Mouse (Mus musculus) ES-CJ7 (cell line): Measurements from ENCODE around the gene Nkx6-2.

ENCODE experiments used
- DNase-seq: peaks from one replicate; pipeline ENCODE4 v3.0.0; 2011; ENCODE audit warnings: low read depth, low spot score

Gene Nkx6-2

GRCm38 (mm10) chr7:139570788-139571187 lies 11.8 kb downstream of the Nkx6-2 start:
- DNase-seq: no peak

GRCm38 (mm10) chr7:139566533-139566932 lies 16.1 kb downstream of the Nkx6-2 start:
- DNase-seq: no peak

- no peak for DNase-seq
Observed at GRCm38 (mm10) chr7:139565998-139566397, 16.6 kb downstream of the Nkx6-2 start.

DNA sequence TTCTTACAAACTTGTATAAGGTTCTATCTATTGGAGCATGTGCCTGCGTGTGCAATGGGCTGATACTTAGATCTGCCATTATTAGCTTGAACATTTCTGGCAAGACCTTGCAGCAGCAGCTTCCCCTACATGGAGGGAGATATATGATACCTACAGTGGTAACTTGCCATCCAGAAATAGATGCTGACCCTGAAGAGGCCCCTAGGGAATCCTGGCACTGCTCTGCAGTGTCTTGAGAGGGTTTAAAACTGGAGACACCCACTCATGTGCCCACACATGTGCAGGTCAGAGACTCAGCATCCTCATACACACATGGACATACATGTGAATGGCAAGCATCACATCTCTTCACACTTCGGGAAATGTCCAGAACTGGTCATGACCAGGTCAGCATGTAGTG lies 18.4 kb downstream of the Nkx6-2 start:
- no peak for DNase-seq

- DNase-seq: no peak
Observed at GRCm38 (mm10) chr7:139563425-139563824, 19.2 kb downstream of the Nkx6-2 start.

DNA sequence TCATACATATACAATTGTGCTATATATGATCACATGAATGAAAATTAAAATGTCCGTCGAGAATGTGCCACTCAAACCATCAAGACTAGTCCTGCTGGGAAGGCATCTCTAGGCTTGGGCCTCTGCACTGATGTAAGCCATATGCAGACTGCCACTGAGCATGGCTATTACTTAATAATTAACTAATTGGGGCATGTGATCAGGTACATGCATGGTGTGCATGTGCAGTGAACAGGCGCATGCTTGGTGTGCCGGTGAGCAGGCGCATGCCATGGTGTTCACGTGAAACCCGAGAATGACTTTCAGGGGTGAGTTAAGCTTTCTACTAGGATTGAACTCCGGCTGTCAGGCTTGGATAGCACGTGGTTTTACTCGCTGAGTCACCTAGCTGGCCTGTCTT lies 22.9 kb downstream of the Nkx6-2 start:
- no peak for DNase-seq

DNA sequence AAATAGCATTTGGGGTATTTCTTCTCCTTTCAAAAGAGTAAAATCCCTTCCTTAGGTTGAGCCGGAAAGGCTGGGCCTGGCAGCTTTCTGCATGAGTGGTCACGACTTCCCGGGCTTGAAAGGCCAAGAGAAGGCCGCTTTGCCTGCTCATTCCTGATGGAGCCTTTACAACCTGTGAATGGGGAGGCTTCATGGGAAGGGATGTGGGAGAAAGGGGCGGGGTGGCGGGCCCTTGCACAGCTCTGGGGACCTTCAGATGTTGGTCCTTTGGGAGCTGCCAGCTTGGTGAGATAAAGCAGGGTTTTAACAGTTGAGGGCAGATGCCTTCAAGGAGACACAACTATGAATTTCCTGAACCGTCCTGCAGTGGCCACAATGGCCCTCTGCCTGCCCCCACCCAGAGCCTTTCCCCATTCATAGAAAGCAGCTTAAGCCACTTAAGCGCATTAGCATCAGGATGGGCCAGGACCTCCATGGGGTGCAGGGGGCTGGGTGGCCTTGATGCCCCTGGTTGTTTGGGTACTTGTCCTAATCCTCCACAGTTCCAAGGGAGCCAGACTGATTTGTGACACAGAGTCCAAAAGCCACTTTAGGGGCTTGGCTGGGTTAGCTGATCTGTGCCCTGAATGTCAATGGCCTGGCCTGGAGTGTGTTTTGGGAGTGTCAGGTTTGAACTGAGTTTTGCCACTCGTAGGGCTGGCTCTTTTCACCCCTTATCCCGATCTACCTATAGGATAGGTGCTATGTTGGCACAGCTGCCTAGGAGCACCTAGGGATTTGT lies 25.7 kb downstream of the Nkx6-2 start:
- DNase-seq: no peak

GRCm38 (mm10) chr7:139556331-139556730 lies 26.3 kb downstream of the Nkx6-2 start:
- no peak for DNase-seq

DNA sequence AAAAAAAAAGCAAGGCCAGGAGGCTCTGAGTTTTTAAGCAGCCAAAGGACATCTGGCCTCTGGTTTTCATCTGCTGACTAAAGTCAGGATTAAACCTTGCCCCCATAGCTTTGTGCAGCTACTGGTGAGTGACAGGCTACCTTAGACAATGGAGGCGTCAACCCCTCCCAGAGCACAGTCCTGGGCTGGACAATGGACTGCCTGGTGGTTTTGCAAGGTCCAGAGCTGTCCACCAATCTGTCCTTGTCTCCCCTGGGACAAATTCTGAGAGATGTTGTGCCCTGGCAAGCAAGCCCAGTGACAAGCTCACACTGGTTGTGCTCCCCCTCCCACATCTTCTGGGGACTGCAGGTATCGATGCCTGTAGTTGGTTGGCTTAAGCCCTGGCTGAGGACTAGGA lies 31.1 kb downstream of the Nkx6-2 start:
- no peak for DNase-seq

DNA sequence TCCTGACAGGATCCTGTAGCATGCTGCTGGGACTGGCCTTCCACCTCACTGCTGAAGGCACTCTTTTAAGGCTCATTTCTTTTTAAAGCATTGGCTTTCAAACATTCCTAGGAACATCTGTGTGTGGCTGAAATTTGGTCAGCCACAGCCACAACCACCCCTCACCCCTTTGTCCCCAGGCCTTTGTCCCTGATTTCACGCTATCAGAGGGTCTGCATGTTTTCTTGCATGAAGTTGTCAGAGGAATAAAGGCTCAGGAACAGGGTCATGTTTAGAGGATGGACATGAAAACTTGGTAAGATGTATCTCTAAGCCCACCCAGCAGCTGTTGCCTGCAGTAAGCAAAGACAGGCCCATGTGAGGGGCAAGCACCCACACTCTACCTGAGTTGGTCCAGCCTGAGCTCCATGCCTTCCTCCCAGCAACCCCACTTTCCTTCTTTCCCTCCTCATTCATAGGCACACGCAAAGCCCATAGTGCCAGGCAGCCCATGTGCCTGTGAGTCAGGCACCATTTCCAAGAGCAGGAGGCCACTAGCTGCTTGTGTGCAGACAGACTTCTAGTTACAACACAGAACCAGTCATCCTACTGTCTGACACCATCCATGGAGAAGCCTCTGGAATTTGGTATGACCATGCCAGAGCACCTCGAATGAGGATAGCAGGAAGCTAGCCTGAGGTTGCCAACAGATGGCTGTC lies 32.4 kb downstream of the Nkx6-2 start:
- no peak for DNase-seq

- no peak for DNase-seq
Observed at GRCm38 (mm10) chr7:139547325-139547724, 35.3 kb downstream of the Nkx6-2 start.

DNA sequence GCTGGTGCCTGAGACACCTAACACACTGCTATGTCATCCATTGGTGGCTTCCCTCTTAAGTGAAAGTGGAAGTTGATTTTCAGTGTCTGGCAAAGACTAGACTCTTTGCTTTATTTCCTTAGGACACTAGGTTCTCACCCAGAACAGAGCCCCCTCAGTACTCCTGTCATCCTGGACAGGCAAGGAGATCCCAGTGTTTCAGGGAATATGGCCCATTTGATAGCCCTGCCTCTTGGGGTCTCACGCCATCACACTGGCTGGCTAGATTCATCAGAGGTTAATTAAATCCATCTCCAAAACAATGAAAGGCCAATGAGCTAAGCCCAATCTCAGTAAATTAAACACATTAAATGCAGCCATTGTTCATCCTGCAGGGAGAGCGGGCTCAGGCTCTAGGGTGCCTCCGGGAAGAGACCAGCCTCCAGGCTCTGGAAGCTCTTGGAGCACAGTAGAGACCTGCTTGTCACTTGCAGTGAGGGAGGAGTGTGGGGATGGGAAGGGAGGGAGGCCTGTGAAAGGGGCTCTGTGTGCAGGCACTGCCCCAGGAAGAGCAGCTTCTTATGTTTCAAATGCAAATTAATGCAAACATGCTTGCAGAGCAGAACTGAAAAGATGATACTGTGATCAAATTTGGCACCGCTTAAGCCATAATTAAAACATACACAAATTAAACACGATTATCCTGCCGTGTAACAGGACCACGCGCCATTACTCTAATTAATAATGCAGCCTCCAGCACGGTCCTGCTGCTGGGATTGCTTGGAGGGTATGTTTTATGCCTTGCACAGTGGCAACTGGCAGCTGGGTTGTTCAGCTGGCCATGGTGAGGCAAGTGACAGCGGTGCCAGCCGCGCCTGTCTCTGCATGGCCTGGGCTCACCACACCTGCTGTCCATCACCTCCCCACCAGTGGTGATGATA lies 37.6 kb downstream of the Nkx6-2 start:
- no peak for DNase-seq

DNA sequence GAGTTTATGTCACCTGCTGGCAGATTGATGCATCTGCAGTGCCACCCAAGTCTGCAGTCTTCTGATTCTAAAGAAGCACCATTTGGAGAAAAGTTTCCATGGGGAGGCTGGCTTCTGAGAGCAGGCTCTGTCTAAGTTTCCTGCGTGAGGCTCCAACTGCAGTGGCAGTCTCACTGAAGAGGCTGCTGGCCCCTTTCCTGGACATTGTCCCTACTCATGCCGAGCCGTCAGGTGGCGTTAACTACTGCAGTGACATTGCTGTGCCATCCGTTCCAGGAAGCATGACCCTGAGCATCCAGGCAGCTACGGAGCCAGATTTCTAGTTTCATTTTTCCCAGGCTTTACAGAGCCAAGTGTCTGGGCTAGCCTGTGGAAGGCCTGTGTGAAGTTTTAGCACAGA lies 41.2 kb downstream of the Nkx6-2 start:
- no peak for DNase-seq

DNA sequence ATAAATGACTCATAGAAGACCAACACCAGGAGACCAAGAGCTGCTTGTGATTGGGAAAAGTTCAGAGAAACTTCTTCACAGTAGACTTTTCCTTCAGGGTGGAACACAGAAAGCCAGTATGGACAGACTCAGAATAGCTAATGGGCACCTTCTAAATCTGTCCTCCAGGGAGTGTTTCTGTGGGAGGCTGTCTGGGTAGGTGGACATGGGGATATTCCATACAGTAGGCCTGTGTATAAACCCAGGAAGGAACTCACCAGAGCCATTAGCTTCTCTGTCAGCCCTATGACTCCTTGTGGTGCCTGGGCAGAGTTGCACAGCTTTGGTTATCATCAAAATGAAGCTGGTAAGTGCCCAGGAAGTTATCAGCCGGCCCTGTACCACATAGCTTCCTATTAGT lies 42.0 kb downstream of the Nkx6-2 start:
- no peak for DNase-seq

GRCm38 (mm10) chr7:139538541-139538940 lies 44.1 kb downstream of the Nkx6-2 start:
- DNase-seq: no peak

DNA sequence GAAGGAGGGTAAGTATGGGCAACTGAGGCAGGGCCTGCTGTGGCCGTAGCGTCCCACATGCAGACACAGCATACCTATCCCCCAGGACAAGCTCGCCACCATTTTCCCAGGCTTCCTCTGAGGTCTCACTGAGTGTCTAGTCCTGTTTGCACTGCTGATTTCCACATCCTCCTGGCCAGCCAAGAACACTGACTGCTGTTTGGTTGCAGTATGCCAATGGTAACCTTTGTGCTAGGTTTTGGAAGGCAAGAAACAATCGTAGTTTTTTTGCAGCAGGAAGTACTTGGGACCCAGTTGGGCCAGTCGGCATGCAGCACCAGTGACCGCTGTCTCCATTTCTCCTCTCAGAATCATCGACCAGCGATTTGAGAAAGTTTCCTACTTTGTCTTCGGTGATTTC lies 44.8 kb downstream of the Nkx6-2 start:
- DNase-seq: no peak

- peak; percentile 11 for DNase-seq
Observed at GRCm38 (mm10) chr7:139536831-139537230, 45.8 kb downstream of the Nkx6-2 start.

DNA sequence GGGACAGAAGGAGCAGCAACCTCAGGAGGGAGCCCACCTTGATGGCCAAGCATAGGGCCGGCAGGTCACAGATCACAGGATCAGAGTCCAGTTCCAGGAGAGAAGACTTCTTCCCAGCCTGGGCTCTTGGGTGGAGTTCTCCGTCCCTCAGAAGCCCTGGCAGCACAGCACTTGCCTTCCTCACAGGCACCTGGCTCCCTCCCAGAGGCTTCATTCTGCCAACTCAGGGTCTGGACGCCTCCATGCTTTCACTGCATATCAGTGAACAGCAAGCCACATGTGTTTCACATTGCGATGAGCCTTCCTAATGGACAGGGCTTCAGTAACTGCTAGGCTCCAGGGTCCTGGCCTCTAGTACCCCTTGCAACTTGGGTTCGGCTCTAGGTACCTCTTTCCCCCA lies 46.3 kb downstream of the Nkx6-2 start:
- no peak for DNase-seq

DNA sequence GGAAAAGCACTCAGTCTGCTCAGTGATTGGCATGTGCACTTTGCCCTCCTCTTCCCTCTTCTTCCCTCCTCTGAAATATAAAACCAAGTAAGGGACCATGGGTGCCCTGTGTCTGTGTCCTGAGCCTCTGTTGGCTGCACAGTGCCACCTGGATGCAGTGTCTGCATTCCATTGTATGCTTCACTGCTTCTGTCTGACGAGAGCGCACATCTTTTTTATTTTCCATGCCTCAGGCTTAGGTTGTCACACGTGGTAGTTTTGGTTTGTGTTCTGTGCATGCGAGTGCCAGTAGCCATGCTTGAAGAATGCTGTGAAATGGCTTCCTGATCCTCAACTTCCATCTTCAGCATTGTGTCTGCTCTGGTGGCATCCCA lies 51.2 kb downstream of the Nkx6-2 start:
- no peak for DNase-seq

- no peak for DNase-seq
Observed at GRCm38 (mm10) chr7:139530591-139531427, 51.8 kb downstream of the Nkx6-2 start.
